Mouse (Mus musculus) macrophage (primary cell): ENCODE results near the gene Fyco1. TPM values are rescaled to one million over a fixed set of nuclear protein-coding genes. Genes with fewer than 3 reads are reported as not detected.

ENCODE experiments used
- H3K27ac ChIP-seq: fragments of 350-480 bp; formaldehyde crosslinking; 2 replicates; pipeline ENCODE4 v1.9.0; 2021
- H3K36me3 ChIP-seq: fragments of 350-480 bp; formaldehyde crosslinking; 2 replicates; pipeline ENCODE4 v1.9.0; 2021; ENCODE audit errors: inconsistent target
- H3K4me3 ChIP-seq: fragments of 350-480 bp; formaldehyde crosslinking; 2 replicates; pipeline ENCODE4 v1.9.0; 2021; ENCODE audit errors: inconsistent target
- H3K79me2 ChIP-seq: fragments of 350-480 bp; formaldehyde crosslinking; 2 replicates; pipeline ENCODE4 v1.9.0; 2021; ENCODE audit errors: inconsistent target
- WGBS: methylation state at CpG from one replicate; pipeline ENCODE4 v1.1.7; 2026; ENCODE audit warnings: inconsistent platforms; ENCODE audit not compliant: missing documents; 5-methylcytosine and 5-hydroxymethylcytosine counted together
- polyA plus RNA-seq: library from polyadenylated mRNA; stranded (reverse); fragments of 250-400 nt; gene quantifications from 3 replicates; pipeline ENCODE4 v1.2.4, GENCODE M21; 2018; ENCODE audit warnings: inconsistent platforms

The Fyco1 gene
- polyA plus RNA-seq, 1 experiment from 2014 or later: 12.8 TPM

GRCm38 (mm10) chr9:123740799-123741198, 110.9 kb downstream of the Fyco1 start:
- Histone ChIP-seq H3K36me3 (no peaks in the 10 kb centered on the region), H3K79me2 (no peaks in the 10 kb centered on the region), H3K4me3 (no peak overlapping the region), H3K27ac (no peak overlapping the region)
- 96% methylated on average over 4 of the region's 4 CpGs for WGBS

Other genes with a start within 250 kb of the Fyco1 start
- gene Slc6a20b, start 219.3 kb downstream of the Fyco1 start, polyA plus RNA-seq: 0.13 TPM in 1 of 3 replicates, not detected in the others
- gene Ccr9, start 173.5 kb downstream of the Fyco1 start, polyA plus RNA-seq: 0.30 to 1.2 TPM (median 0.32 TPM) in 3 replicates
- 0.03 TPM in 1 of 3 replicates, not detected in the others for gene Slc6a20a, start 173.0 kb downstream of the Fyco1 start, polyA plus RNA-seq
- gene Lztfl1, start 134.2 kb downstream of the Fyco1 start, polyA plus RNA-seq: 9.3 to 35.1 TPM (median 12.2 TPM) in 3 replicates
- gene Cxcr6, start 45.4 kb downstream of the Fyco1 start, polyA plus RNA-seq: 0.09 TPM in 1 of 3 replicates, not detected in the others
- gene Xcr1, start 10.1 kb upstream of the Fyco1 start, polyA plus RNA-seq: 0.06 TPM in 1 of 3 replicates, not detected in the others
- 22.8 to 148 TPM (median 64.7 TPM) in 3 replicates for gene Ccr1, start 116.8 kb upstream of the Fyco1 start, polyA plus RNA-seq
- gene Ccr1l1, start 126.5 kb upstream of the Fyco1 start, polyA plus RNA-seq: 0.27 to 1.4 TPM (median 1.0 TPM) in 3 replicates
- 4.1 to 30.2 TPM (median 6.8 TPM) in 3 replicates for gene Ccr3, start 170.1 kb upstream of the Fyco1 start, polyA plus RNA-seq